Mouse (Mus musculus): ENCODE data around the gene B3galt6. TPM values are rescaled to one million over a fixed set of nuclear protein-coding genes. Genes with fewer than 3 reads are reported as not detected.

The B3galt6 gene
- total RNA-seq, 4 experiments from 2014 or later = 7.8 to 9.5 (median 8.9) TPM

DNA sequence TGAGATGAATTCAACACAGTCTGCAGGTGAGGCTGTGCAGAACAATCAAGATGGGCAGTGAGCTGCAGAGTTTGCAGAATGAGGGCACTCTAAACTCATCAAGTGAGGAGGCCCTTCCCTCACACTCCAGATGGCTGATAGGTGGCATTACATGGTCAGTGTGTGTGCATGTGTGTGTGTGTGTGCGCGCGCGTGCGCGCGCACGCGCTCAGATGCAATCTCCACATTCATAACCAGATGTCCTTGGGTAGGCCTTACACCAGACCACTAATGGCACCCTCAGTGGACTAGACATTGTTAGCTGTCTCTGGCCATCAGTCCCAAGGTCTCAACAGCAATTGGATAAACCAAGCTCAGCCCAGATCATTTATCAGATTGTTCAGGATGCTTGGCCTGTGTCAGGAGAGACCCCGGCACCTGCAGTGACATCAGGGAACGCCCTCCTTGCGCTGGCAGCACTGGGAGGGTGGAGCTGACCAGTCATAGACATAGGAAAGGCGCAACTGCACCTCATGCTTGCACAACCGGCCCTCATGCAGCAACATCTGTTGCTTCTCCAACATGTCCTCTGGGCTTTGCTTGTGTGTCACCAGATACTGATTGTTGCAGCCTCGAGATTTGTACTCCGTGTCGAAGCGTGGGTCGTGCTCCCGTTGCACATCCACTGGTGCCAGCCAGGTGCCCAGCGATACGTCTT lies 1.1 kb downstream of the B3galt6 start:
- DNase-seq = no peak

DNA sequence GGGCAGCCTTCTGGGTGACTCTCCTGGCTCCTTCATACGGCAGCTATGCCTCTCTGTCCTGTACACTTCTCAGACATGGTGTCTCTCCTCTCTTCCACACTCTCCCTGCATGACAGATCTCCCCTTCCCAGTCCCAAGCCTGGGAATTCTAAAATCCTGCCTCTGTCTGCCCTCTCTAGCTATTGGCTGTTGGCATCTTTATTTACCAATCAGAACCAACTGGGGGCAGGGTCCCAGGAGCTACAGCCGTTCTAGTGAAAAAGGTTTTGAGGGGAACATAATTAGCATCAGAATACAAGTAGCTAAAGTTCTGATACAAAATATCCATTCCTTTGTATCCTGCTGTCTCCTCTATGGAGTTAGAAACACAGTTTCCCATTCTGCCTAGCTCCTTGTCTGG lies 8.7 kb downstream of the B3galt6 start:
- no peak for DNase-seq

DNA sequence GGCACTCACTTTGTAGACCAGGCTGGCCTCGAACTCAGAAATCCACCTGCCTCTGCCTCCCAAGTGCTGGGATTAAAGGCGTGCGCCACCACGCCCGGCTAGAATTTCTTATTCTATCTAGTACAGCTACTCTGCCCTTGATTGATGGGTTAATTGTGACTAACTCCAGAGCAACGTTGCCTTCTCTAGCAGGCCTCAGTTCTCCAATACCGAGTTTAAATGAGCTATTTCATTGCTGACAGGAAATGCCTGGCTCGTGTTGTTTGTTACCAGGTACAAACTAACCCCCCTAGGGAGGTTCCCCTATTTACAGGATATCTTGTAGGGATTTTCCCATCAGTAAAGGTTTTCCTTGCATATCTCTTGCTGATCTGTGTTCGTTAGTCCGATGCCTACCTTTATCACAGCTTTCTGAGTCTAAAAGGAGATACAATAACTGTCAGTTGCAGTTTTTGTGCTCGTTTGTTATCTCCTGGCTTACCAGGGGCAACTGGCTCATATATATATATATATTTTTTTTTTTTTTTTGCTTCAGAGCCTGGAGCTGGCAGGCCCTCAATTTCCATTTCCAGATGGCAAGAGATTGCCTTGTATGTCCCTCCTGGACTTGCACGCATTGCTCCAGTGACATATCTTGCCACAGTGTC lies 10.9 kb downstream of the B3galt6 start:
- DNase-seq = no peak

DNA sequence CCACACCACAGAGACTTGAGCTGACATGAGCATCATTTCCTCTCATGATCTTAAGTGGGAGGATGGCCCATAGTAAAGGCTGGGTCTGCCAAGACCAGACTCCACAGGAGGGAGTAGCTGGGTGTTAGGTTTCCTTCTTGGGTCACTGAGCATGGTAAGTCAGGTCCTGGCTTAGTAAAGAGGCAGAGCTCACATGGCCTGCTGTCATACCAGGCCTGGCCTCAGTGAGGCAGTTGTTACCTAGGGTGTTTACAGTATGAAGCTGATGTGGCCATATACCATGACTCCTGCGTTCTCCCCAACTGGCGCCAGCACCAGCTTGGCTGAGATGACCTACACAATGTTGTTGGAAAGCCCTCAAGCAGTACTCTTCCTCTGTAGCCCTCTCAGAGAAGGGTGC lies 19.2 kb downstream of the B3galt6 start:
- no peak for DNase-seq

DNA sequence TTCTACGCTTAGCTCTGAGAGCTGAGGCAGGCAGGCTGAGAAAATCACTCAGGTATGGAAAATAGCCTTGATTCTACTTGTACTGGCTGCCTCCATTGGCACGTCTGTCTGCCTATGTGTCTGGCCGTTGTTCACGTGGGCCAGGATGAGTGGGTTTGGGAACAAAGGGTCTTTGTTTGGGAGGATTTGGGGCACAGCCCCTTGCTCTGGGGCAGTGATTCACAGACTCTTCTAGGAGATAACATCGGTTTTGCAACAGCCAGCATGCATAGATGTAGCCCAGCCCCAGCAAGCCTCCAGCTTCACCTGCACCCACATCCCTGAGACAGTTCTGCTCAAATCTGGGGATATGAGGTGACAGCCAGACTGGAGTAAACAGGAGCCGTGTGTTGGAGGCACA lies 19.8 kb downstream of the B3galt6 start:
- DNase-seq = no peak

DNA sequence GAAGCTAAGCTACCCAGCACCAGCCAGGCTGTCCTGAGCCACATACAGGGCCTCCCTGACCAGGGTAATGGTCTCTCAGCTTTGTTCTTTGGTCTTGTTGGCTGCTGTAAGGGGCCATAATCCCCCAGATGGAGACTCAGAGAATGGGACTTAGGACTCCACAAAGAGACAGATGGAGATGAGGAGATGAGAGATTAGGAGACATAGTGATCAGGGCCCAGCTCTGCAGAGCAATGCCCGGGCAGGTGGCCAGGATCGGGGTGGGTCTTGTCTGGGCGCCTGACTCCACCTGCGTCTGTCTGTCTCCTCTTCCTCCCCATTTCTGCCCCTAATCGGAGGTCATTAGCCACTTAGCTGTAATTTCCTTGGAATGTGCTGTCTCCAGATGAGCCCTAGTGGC lies 22.2 kb downstream of the B3galt6 start:
- no peak for DNase-seq

DNA sequence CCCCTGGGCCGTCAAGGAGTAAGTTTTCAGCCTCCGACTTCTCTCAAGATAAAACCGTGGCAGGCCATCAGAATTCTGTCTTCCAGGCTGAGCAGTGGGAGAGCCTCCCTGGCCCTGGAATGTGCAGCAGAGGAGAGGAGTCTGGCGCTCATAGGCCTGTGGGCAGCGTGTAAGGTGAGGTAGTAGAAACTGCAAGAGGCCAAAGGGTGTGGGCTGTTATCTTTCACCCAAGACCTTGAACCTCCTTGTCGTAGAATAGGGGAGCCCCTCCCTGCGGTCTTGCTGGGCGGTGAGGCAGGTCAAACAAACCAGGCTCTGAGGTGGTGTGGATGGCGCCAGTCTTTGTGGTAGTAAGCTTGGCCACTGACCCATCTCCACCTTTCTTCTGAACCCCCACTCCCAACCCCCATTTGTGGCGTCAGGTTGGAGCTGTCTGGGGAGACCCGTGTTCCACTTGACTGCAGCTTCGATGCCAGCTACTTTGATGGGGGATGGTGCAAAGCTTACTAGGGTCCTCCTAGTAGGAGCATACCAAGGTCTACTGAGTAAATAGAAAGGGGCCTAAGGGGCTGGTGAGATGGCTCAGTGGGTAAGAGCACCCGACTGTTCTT lies 23.3 kb downstream of the B3galt6 start:
- DNase-seq = no peak

DNA sequence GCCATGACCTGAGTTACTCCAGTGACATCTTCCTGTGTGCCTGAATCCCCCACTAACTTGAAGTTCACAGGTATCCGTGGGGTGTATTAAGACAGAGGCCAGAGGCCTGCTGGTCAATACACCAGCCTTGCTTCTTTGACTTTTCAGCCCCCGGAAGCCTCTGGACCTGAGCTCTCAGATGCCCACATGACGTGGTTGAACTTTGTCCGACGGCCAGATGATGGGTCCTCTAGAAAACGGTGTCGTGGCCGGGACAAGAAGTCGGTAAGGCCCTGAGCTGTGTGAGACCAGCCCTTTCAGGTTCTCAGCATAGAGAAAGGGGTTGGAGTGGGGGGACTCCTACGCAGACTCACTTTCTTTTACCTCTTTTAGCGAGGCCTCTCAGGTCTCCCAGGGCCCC lies 28.1 kb downstream of the B3galt6 start:
- DNase-seq = no peak

DNA sequence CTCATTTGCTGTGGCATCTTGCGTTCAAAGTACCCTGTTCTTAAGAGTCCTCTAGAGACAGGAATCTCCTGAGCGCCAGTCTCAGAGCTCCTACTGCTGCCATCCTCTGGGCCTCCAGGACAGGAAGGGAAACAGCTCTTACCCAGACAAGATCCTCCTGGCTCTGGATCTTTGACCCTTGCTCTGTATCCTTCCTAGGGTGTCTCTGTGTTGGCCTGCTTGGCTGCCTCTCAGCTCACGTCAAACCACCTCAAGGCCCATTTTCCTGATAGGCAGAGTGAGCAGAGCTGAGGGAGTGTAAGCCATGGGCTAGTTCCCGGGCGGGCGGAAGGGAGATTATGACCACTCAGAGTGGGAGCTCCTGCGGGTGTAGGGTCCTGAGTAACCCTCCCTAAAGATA lies 29.3 kb downstream of the B3galt6 start:
- no peak for DNase-seq

DNA sequence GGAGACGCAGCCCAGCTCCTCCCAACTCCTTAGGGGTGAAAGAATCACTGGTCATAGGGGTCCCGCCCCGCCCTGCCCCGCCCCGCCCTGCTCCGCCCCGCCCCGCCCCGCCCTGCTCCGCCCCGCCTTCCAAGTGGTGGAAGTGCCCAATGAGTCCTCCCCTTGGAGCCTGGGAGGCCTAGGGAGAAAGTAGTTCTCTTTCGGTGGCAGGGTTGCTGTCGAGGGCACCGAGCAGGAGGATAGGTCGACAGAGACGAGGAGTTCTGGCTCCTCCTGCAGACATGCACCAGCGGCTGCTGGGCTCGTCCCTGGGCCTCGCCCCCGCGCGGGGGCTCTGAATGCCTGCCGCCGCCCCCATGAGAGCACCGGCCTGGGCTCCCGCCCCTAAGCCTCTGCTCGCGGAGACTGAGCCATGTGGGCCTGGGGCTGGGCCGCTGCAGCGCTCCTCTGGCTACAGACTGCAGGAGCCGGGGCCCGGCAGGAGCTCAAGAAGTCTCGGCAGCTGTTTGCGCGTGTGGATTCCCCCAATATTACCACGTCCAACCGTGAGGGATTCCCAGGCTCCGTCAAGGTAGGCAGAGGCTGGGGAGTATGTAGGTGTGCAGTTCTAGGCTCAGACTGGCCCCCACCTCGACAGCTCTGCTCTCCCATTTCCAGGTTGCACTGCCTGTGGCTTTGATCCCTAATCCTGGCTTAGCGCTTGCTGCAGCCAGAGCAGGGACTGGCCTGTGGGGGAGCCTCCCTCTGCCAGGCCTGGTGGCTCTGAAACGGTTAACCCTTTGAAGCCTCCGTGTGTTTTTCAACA lies 30.1 kb downstream of the B3galt6 start, which contains the start of gene C1qtnf12:
Gene C1qtnf12 (plus strand): TSS at position 152 of the 805 bp plus-strand sequence.
- peak; percentile 41 for DNase-seq

DNA sequence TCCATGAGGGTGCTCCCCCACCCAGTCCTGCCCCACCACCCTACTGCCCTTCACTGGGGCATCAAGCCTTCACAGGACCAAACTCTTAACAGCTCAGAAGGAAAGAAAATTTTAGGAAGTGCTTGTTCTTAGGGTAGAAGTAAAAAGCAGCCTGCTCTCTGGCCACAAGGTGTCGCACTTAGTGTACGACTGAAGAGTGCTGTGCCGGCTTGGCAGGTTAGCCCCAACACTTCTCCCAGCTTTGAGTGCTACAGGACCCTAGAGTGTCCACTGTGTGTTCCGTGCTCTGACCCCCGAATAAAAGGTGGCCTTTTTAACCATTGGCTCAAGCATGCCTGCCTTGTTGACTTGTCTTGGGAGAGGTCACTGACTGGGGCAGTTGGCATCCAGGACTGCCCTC lies 33.2 kb downstream of the B3galt6 start:
- peak; percentile 56 for DNase-seq

DNA sequence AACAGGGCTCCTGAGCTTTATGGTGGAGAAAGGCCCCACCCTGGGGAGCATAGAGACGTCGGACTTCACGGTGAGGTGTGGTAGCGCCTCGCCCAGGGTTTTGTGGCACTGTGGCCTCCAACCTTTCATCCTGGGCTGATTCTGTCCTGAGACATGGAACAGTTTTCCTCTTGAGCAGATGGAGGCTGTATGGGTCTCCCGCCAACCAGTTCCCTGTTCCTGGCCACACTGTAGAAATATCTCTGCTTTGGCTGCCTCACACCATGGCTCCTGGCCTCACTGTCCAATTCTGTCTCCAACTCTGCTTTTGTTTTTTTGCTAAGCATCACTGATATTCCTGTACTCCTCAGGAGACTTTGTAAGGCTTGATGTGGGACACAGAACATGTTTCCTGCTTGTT lies 37.0 kb downstream of the B3galt6 start:
- no peak for DNase-seq

DNA sequence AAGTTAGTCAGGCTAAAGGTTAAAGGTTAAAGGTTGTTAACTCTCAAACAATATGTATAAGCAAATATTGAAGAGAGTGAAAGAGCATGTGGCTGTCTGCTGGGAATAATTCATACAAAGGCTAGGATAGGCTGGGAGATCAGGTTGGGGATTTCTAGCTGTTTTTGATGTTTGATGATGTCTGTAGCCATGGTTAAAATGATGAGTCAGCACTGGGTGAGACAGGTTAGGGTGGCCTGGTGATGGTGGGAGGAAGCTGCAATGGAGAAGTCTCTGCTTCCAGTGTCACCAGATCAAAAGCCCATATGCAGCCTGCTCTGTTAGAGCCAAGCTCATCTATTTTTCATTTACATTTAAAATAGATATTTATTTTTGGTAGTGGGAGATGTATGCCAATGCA lies 45.4 kb downstream of the B3galt6 start:
- no peak for DNase-seq

DNA sequence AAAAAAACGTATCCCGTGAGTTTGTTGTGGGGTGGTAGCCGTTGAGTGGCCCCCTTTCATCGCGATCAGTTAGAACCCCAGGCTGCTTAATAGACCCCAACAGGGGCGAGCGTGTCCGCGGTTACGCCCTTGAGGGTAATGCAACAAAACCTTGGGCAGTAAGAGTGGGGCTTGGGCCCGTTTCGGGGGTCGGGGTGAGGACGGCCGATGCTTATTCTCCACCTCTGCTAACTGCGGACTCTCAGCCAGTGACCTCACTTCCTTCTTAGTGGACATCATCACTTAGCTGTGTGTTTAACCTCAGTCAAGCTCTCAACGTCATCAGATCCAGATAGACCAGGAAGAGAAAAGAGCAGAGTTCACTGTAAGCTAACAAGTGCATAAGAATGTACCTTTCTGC lies 48.2 kb downstream of the B3galt6 start:
- no peak for DNase-seq

DNA sequence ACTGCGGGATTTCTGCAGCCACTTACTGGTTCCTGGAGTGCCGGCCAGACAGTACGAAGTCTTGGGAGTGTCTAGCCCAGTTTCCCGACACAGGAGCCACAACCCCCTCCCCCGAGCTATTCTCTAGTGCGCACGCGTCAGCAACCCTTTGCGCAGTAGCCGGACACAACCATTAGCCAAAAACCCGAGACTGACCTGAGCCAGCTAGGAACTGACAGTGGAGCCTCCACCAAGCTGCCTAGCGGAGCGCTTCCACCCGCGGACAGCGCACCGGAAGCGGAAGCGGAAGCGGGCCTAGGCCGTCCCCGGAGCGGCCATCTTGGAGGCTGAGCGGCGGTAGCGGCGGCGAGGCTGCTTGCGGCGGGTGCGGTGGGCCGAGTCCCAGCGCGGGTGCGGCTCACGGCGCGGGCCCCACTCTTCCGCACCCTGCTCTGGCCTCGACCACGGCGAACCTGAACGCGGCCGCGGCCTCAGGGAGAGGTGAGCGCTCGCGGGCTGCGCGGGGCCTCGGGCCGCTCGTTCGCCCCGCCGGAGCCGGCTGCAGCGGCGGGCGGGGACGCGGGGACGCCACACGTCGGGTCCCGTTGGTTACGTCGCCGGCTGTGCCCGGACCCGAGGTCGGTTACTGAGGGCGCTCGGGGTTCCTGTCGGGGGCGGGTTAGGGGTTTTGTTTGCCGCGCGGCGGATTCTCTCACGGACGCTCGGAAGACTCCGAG lies 48.8 kb downstream of the B3galt6 start, which contains the start of gene Ube2j2:
Gene Ube2j2 (plus strand): TSS at position 298 of the 716 bp plus-strand sequence.
- DNase-seq = peak; percentile 95

DNA sequence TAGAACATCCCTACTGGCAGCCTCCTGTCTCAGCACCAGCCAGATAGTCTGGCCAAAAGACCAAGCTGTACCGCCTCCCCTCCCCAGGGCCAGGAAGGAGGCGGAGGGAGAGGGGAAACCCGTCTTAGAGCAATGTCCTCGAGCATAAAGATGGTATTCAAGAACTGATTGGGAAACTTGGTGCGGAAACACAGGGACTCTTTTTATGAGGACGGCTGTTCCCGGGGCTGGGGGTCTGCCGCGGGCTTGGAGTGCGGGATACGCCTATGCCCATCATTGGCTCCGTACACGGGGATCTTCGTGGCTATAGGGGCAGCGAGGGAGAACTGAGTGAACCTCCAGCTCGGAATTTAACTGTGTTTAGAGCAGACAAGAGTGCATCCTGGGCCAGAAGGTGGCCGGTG lies 49.4 kb downstream of the B3galt6 start:
- DNase-seq = no peak

Other genes with a start within 250 kb of the B3galt6 start
- 10 to 100 TPM; 69.5 to 90.1 (median 77.6) TPM for gene Atad3a, start 231.6 kb downstream of the B3galt6 start, total RNA-seq (2022)
- gene Vwa1, start 218.0 kb downstream of the B3galt6 start, total RNA-seq (2022) = 1 to 10 TPM; 3.2 to 6.9 (median 4.7) TPM
- gene Tmem88b, start 206.8 kb downstream of the B3galt6 start, total RNA-seq (2022) = 1 to 10 TPM in 1 of 4 experiments, under 1 TPM in 3; 0.17 to 1.0 (median 0.62) TPM
- not detected for gene Ankrd65, start 202.2 kb downstream of the B3galt6 start, total RNA-seq (2022)
- 100 to 1,000 TPM; 102 to 144 (median 126) TPM for gene Mrpl20, start 189.8 kb downstream of the B3galt6 start, total RNA-seq (2022)
- gene Ccnl2, start 180.2 kb downstream of the B3galt6 start, total RNA-seq (2022) = 100 to 1,000 TPM in 3 of 4 experiments, 10 to 100 TPM in 1; 88.5 to 164 (median 122) TPM
- 100 to 1,000 TPM; 134 to 175 (median 158) TPM for gene Aurkaip1, start 161.4 kb downstream of the B3galt6 start, total RNA-seq (2022)
- gene Mxra8, start 153.0 kb downstream of the B3galt6 start, total RNA-seq (2022) = 10 to 100 TPM; 45.1 to 93.9 (median 66.8) TPM
- 100 to 1,000 TPM in 1 of 4 experiments, 10 to 100 TPM in 3; 69.6 to 110 (median 73.1) TPM for gene Dvl1, start 145.2 kb downstream of the B3galt6 start, total RNA-seq (2022)
- 1 to 10 TPM in 1 of 4 experiments, under 1 TPM in 3; 0.46 to 1.2 (median 0.62) TPM for gene Tas1r3, start 129.3 kb downstream of the B3galt6 start, total RNA-seq (2022)
- 10 to 100 TPM; 16.4 to 29.0 (median 17.9) TPM for gene Cptp, start 123.2 kb downstream of the B3galt6 start, total RNA-seq (2022)
- gene Ints11, start 123.1 kb downstream of the B3galt6 start, total RNA-seq (2022) = 10 to 100 TPM; 32.3 to 34.6 (median 33.3) TPM
- 10 to 100 TPM; 23.2 to 51.5 (median 41.4) TPM for gene Pusl1, start 100.9 kb downstream of the B3galt6 start, total RNA-seq (2022)
- 10 to 100 TPM; 18.2 to 49.2 (median 30.9) TPM for gene Acap3, start 100.8 kb downstream of the B3galt6 start, total RNA-seq (2022)
- gene Ube2j2, start 48.8 kb downstream of the B3galt6 start, total RNA-seq (2022) = 10 to 100 TPM; 64.3 to 87.8 (median 77.0) TPM
- gene C1qtnf12, start 30.3 kb downstream of the B3galt6 start, total RNA-seq (2022) = 10 to 100 TPM; 34.7 to 88.1 (median 58.1) TPM
- gene Sdf4, start 223 bp upstream of the B3galt6 start, total RNA-seq (2022) = 100 to 1,000 TPM; 290 to 326 (median 308) TPM
- 1 to 10 TPM; 1.0 to 3.0 (median 2.0) TPM for gene Tnfrsf4, start 21.2 kb upstream of the B3galt6 start, total RNA-seq (2022)
- 1 to 10 TPM in 1 of 4 experiments, under 1 TPM in 1, not detected in 2; 0.42 to 1.2 TPM for gene Tnfrsf18, start 33.5 kb upstream of the B3galt6 start, total RNA-seq (2022)
- gene Ttll10, start 66.8 kb upstream of the B3galt6 start, total RNA-seq (2022) = 1 to 10 TPM in 1 of 4 experiments, under 1 TPM in 2, not detected in 1; 0.38 to 1.2 (median 0.86) TPM
- 10 to 100 TPM; 10.7 to 22.9 (median 14.1) TPM for gene 9430015G10Rik, start 117.3 kb upstream of the B3galt6 start, total RNA-seq (2022)
- under 1 TPM in 3 of 4 experiments, not detected in 1; 0.11 to 0.23 (median 0.22) TPM for gene Rnf223, start 137.9 kb upstream of the B3galt6 start, total RNA-seq (2022)
- gene Agrn, start 204.8 kb upstream of the B3galt6 start, total RNA-seq (2022) = 10 to 100 TPM; 29.7 to 54.3 (median 41.1) TPM
- 1 to 10 TPM; 3.1 to 3.9 (median 3.6) TPM for gene Isg15, start 208.2 kb upstream of the B3galt6 start, total RNA-seq (2022)
- gene AW011738, start 210.7 kb upstream of the B3galt6 start, total RNA-seq (2022) = 1 to 10 TPM; 3.0 to 6.5 (median 4.8) TPM
- 1 to 10 TPM; 3.1 to 7.0 (median 5.3) TPM for gene Perm1, start 223.2 kb upstream of the B3galt6 start, total RNA-seq (2022)
- gene Plekhn1, start 242.2 kb upstream of the B3galt6 start, total RNA-seq (2022) = 10 to 100 TPM; 23.8 to 44.1 (median 32.9) TPM
- gene Noc2l, start 243.4 kb upstream of the B3galt6 start, total RNA-seq (2022) = 10 to 100 TPM; 32.8 to 41.8 (median 39.8) TPM